Mouse (Mus musculus) CH12F3 (cell line): ENCODE data around the gene Rnf168.
"Not testable (repeated sequence)": the region's sequence is repeated elsewhere in the genome, so short reads cannot be mapped to it uniquely, and the experiment has no call there.

Experiments
- in situ Hi-C: fragments of 300-500 bp; cut with MboI; formaldehyde crosslinking; loops from 2 replicates; pipeline ENCODE4 v1.14.3; 2020; ENCODE audit warnings: low sequenced_read_pairs

Gene Rnf168

GRCm38 (mm10) chr16:32277308-32278256 is at the start of gene Rnf168:
TSS of gene Rnf168 (plus strand) at chr16:32277459.
- in situ Hi-C loops: no loop called here

GRCm38 (mm10) chr16:32232050-32232449 is 45.2 kb upstream of the Rnf168 start:
- in situ Hi-C loops: not testable (repeated sequence)

- in situ Hi-C loops: no loop called here
Measured at GRCm38 (mm10) chr16:32237930-32238680, 39.2 kb upstream of the Rnf168 start.

- in situ Hi-C loops: no loop called here
Measured at GRCm38 (mm10) chr16:32239428-32240312, 37.6 kb upstream of the Rnf168 start.

GRCm38 (mm10) chr16:32243901-32244300 is 33.4 kb upstream of the Rnf168 start:
- in situ Hi-C loops: no loop called here

- in situ Hi-C loops: no loop called here
Measured at GRCm38 (mm10) chr16:32246351-32246791, 30.9 kb upstream of the Rnf168 start.

- in situ Hi-C loops: no loop called here
Measured at GRCm38 (mm10) chr16:32246952-32247370, 30.3 kb upstream of the Rnf168 start, which contains the start of the genes Fbxo45 and Wdr53. TSS of gene Fbxo45 (minus strand) at chr16:32247158. TSS of gene Wdr53 (plus strand) at chr16:32247227.

GRCm38 (mm10) chr16:32264225-32264624 is 13.0 kb upstream of the Rnf168 start:
- in situ Hi-C loops: not testable (repeated sequence)

GRCm38 (mm10) chr16:32271291-32271690 is 6.0 kb upstream of the Rnf168 start, which contains the start of gene Smco1:
TSS of gene Smco1 (plus strand) at chr16:32271468.
- in situ Hi-C loops: no loop called here

GRCm38 (mm10) chr16:32273338-32273737 is 3.9 kb upstream of the Rnf168 start:
- in situ Hi-C loops: no loop called here

GRCm38 (mm10) chr16:32275041-32275440 is 2.2 kb upstream of the Rnf168 start:
- in situ Hi-C loops: no loop called here

GRCm38 (mm10) chr16:32275830-32276229 is 1.4 kb upstream of the Rnf168 start:
- in situ Hi-C loops: no loop called here

GRCm38 (mm10) chr16:32278396-32278795 is 1.1 kb downstream of the Rnf168 start:
- in situ Hi-C loops: no loop called here

- in situ Hi-C loops: no loop called here
Measured at GRCm38 (mm10) chr16:32280211-32280610, 3.0 kb downstream of the Rnf168 start.

- in situ Hi-C loops: no loop called here
Measured at GRCm38 (mm10) chr16:32282608-32283007, 5.3 kb downstream of the Rnf168 start.

GRCm38 (mm10) chr16:32291821-32292220 is 14.6 kb downstream of the Rnf168 start:
- in situ Hi-C loops: no loop called here

- in situ Hi-C loops: not testable (repeated sequence)
Measured at GRCm38 (mm10) chr16:32299617-32300016, 22.4 kb downstream of the Rnf168 start.

- in situ Hi-C loops: no loop called here
Measured at GRCm38 (mm10) chr16:32303046-32303445, 25.8 kb downstream of the Rnf168 start.

GRCm38 (mm10) chr16:32303886-32304285 is 26.6 kb downstream of the Rnf168 start:
- in situ Hi-C loops: no loop called here

- in situ Hi-C loops: no loop called here
Measured at GRCm38 (mm10) chr16:32311970-32312369, 34.7 kb downstream of the Rnf168 start.
